Mouse (Mus musculus) limb, embryonic 10.5 days (tissue): Measurements from ENCODE around the gene Prepl. TPM values are rescaled to one million over a fixed set of nuclear protein-coding genes. Genes with fewer than 3 reads are reported as not detected.

Source experiments
- polyA plus RNA-seq: library from polyadenylated mRNA; unstranded; fragments of >200 nt; fragmentation: Nextera tagmentation; extraction: Ambion mirVana; gene quantifications from 2 replicates; pipeline ENCODE4 v1.2.1, GENCODE M21; 2016

The Prepl gene
- polyA plus RNA-seq, 1 experiment from 2014 or later: 28.4 TPM

Other genes starting within 250 kb of the Prepl start
- 59.5 and 71.7 TPM in 2 replicates for gene Ppm1b, start 133.5 kb downstream of the Prepl start, polyA plus RNA-seq
- gene Slc3a1, start 61.9 kb downstream of the Prepl start, polyA plus RNA-seq: 0.24 and 0.45 TPM in 2 replicates
- 9.8 and 11.4 TPM in 2 replicates for gene Camkmt, start 311 bp upstream of the Prepl start, polyA plus RNA-seq